In genomic region chr10:115296401-115296935, GRCm38 (mm10) we compare ENCODE assay signal across 12 mouse cellular contexts. TPM values are rescaled to one million over a fixed set of nuclear protein-coding genes. Genes with fewer than 3 reads are reported as not detected.
DNase-seq lines count a peak whose midpoint lies in the region; ATAC-seq and TF ChIP-seq lines count a peak whose summit lies in the region.
"Had no signal": no experiment of that assay in that cellular context is flagged by ENCODE, and none has a peak within 500 bp of the region (broad histone marks: within the 10 kb centered on the region; RNA-seq: fewer than 3 reads in every experiment).

No protein-coding gene starts in this region.

- no peak for ATAC-seq in heart, postnatal 0 days (ENCODE audit: insufficient read depth, low read depth)
- ATAC-seq in heart, embryonic 11.5 days (replicated peaks; ENCODE audit: insufficient number of reproducible peaks, low FRiP score, low TSS enrichment) = no peak
- ATAC-seq in midbrain, embryonic 14.5 days (ENCODE audit: low FRiP score, low TSS enrichment) = no peak
- ATAC-seq in midbrain, embryonic 13.5 days = no peak

- H3K4me1 ChIP-seq in heart, postnatal 0 days (ENCODE audit: control insufficient read depth, insufficient read depth) = no peaks in the 10 kb centered on the region
- H3K4me1 ChIP-seq in heart, embryonic 11.5 days (ENCODE audit: control insufficient read depth, insufficient read depth, low read length) = no peaks in the 10 kb centered on the region
- no peaks in the 10 kb centered on the region for H3K4me1 ChIP-seq in midbrain, embryonic 14.5 days (ENCODE audit: control insufficient read depth, insufficient read depth, low read length)
- no peaks in the 10 kb centered on the region for H3K4me1 ChIP-seq in midbrain, embryonic 13.5 days (replicated peaks)
- H3K4me1 ChIP-seq in liver, adult 2 months (ENCODE audit: control insufficient read depth, insufficient read depth, low read length) = peaks cover 12% of the 10 kb centered on the region
- H3K4me1 ChIP-seq: forebrain, embryonic 12.5 days; hindbrain, embryonic 10.5 days; lung, embryonic 15.5 days had no signal

- no peak overlapping the region for H3K9ac ChIP-seq in heart, postnatal 0 days (replicated peaks; ENCODE audit: low read depth, low read length)
- no peak overlapping the region for H3K9ac ChIP-seq in heart, embryonic 11.5 days (ENCODE audit: low read depth, low read length)
- H3K9ac ChIP-seq in midbrain, embryonic 14.5 days (replicated peaks; ENCODE audit: low read length) = no peak overlapping the region
- H3K9ac ChIP-seq in midbrain, embryonic 13.5 days (replicated peaks) = no peak overlapping the region
- H3K9ac ChIP-seq in liver, adult 2 months (ENCODE audit: low read depth, low read length) = no peak overlapping the region
- H3K9ac ChIP-seq: forebrain, embryonic 12.5 days; lung, embryonic 15.5 days had no signal

- H3K9me3 ChIP-seq in heart, postnatal 0 days (replicated peaks; ENCODE audit: control insufficient read depth, low read length) = no peaks in the 10 kb centered on the region
- no peaks in the 10 kb centered on the region for H3K9me3 ChIP-seq in heart, embryonic 11.5 days (replicated peaks; ENCODE audit: control insufficient read depth, low read length)
- no peaks in the 10 kb centered on the region for H3K9me3 ChIP-seq in midbrain, embryonic 14.5 days (ENCODE audit: control insufficient read depth, low read length)
- no peaks in the 10 kb centered on the region for H3K9me3 ChIP-seq in midbrain, embryonic 13.5 days
- H3K9me3 ChIP-seq: forebrain, embryonic 12.5 days; hindbrain, embryonic 10.5 days; lung, embryonic 15.5 days had no signal

- intact Hi-C loops in left cerebral cortex, adult 2 months (cut with DNase I) = no loop called here

- no peak for DNase-seq in heart, postnatal 0 days (ENCODE audit: low spot score)
- peak; percentile 25 for DNase-seq in midbrain, embryonic 14.5 days
- DNase-seq in liver, adult 2 months (ENCODE audit: extremely low read depth, low read depth, low spot score) = peak; percentile 54
- no peak for DNase-seq in left cerebral cortex, adult 2 months (ENCODE audit: extremely low spot score in 1 of 2, low spot score in 2 of 2)
- no peak for DNase-seq in cerebellum, postnatal 14 days
- DNase-seq: kidney, postnatal 14 days; retina, postnatal 1 day had no signal

- H3K4me2 ChIP-seq in heart, postnatal 0 days (ENCODE audit: low read depth, low read length) = no peak overlapping the region
- no peak overlapping the region for H3K4me2 ChIP-seq in heart, embryonic 11.5 days
- no peak overlapping the region for H3K4me2 ChIP-seq in midbrain, embryonic 14.5 days (ENCODE audit: low read length)
- H3K4me2 ChIP-seq in midbrain, embryonic 13.5 days (replicated peaks) = no peak overlapping the region
- H3K4me2 ChIP-seq: forebrain, embryonic 12.5 days; lung, embryonic 15.5 days had no signal

- no peak for TF ChIP-seq EP300 in heart, postnatal 0 days (IDR thresholded peaks at IDR 0.05; ENCODE audit: low read depth)

- peaks cover 4% of the 10 kb centered on the region; the same call in 1 of the 2 replicates for H3K79me2 ChIP-seq in liver, adult 2 months (ENCODE audit: control insufficient read depth, insufficient read depth, low read length)

- 71% methylated on average over 9 of the region's 9 CpGs for WGBS in heart, postnatal 0 days
- 82% methylated on average over 9 of the region's 9 CpGs for whole genome bisulfite sequencing in heart, embryonic 11.5 days (ENCODE audit: insufficient replicate concordance)
- 91% methylated on average over 9 of the region's 9 CpGs for WGBS in midbrain, embryonic 14.5 days
- WGBS in midbrain, embryonic 13.5 days = 89% methylated on average over 9 of the region's 9 CpGs
- 43% methylated on average over 9 of the region's 9 CpGs for WGBS in liver, adult 2 months

- TF ChIP-seq POLR2A in liver, adult 2 months (IDR thresholded peaks at IDR 0.05; ENCODE audit: extremely low read depth, insufficient read depth, low read length) = no peak

- peak; percentile 33 for TF ChIP-seq CTCF in heart, postnatal 0 days (IDR thresholded peaks at IDR 0.05; ENCODE audit: low read depth)
- no peak; the same call in 1 of the 2 replicates for TF ChIP-seq CTCF in liver, adult 2 months (IDR thresholded peaks at IDR 0.05; ENCODE audit: low read depth, low read length)
- no peak; the same call in 1 of the 2 replicates for TF ChIP-seq CTCF in left cerebral cortex, adult 2 months (IDR thresholded peaks at IDR 0.05)

- H3K36me3 ChIP-seq in heart, postnatal 0 days (replicated peaks; ENCODE audit: control insufficient read depth, insufficient read depth, low read length) = peaks cover 88% of the 10 kb centered on the region
- peaks cover 10% of the 10 kb centered on the region for H3K36me3 ChIP-seq in heart, embryonic 11.5 days (ENCODE audit: control insufficient read depth, insufficient read depth, low read length)
- H3K36me3 ChIP-seq in midbrain, embryonic 14.5 days (ENCODE audit: control insufficient read depth, insufficient read depth, low read length) = peaks cover 75% of the 10 kb centered on the region
- H3K36me3 ChIP-seq in midbrain, embryonic 13.5 days = peaks cover 67% of the 10 kb centered on the region
- H3K36me3 ChIP-seq in liver, adult 2 months (ENCODE audit: control insufficient read depth, insufficient read depth, low read length) = peaks cover 31% of the 10 kb centered on the region

- H3K27me3 ChIP-seq in heart, postnatal 0 days (ENCODE audit: control insufficient read depth, insufficient read depth, low read length) = no peaks in the 10 kb centered on the region
- no peaks in the 10 kb centered on the region for H3K27me3 ChIP-seq in heart, embryonic 11.5 days (ENCODE audit: control insufficient read depth, insufficient read depth, low read length)
- no peaks in the 10 kb centered on the region for H3K27me3 ChIP-seq in midbrain, embryonic 14.5 days (ENCODE audit: control insufficient read depth, insufficient read depth, low read length)
- no peaks in the 10 kb centered on the region for H3K27me3 ChIP-seq in midbrain, embryonic 13.5 days
- no peaks in the 10 kb centered on the region for H3K27me3 ChIP-seq in liver, adult 2 months (ENCODE audit: control insufficient read depth, insufficient read depth, low read length)
- H3K27me3 ChIP-seq: forebrain, embryonic 12.5 days; lung, embryonic 15.5 days had no signal

- H3K4me3 ChIP-seq in heart, postnatal 0 days (ENCODE audit: low read depth, low read length) = no peak overlapping the region
- H3K4me3 ChIP-seq in heart, embryonic 11.5 days (ENCODE audit: low read depth, low read length) = no peak overlapping the region
- H3K4me3 ChIP-seq in midbrain, embryonic 14.5 days (replicated peaks; ENCODE audit: low read depth, low read length) = no peak overlapping the region
- H3K4me3 ChIP-seq in midbrain, embryonic 13.5 days (replicated peaks) = no peak overlapping the region
- no peak overlapping the region for H3K4me3 ChIP-seq in liver, adult 2 months (ENCODE audit: insufficient read depth, low read depth, low read length)
- H3K4me3 ChIP-seq in left cerebral cortex, adult 2 months = no peak overlapping the region
- H3K4me3 ChIP-seq: forebrain, embryonic 12.5 days; hindbrain, embryonic 10.5 days; lung, embryonic 15.5 days had no signal

- no peak overlapping the region for H3K27ac ChIP-seq in heart, postnatal 0 days (ENCODE audit: low read depth)
- H3K27ac ChIP-seq in heart, embryonic 11.5 days (ENCODE audit: low read depth, low read length) = no peak overlapping the region
- no peak overlapping the region for H3K27ac ChIP-seq in midbrain, embryonic 14.5 days (replicated peaks; ENCODE audit: low read depth, low read length)
- no peak overlapping the region for H3K27ac ChIP-seq in midbrain, embryonic 13.5 days
- H3K27ac ChIP-seq in liver, adult 2 months (replicated peaks; ENCODE audit: insufficient read depth, low read depth, low read length) = peak overlapping the region; percentile 52
- H3K27ac ChIP-seq in left cerebral cortex, adult 2 months = no peak overlapping the region
- H3K27ac ChIP-seq: forebrain, embryonic 12.5 days; hindbrain, embryonic 10.5 days; lung, embryonic 15.5 days had no signal

RNA-seq across cellular contexts. Expression of gene Rab21, which starts 18.9 kb away (rescaled TPM):
- total RNA-seq in heart, postnatal 0 days (2014; rRNA removed; ENCODE audit: low replicate concordance) = 42.0 and 45.2 TPM in 2 replicates
- 7.2 and 7.7 TPM in 2 replicates for polyA plus RNA-seq in heart, postnatal 0 days (2015; fragmentation: Nextera tagmentation; extraction: Ambion mirVana)
- polyA plus RNA-seq in heart, embryonic 11.5 days (2014; fragmentation: Nextera tagmentation; extraction: Ambion mirVana) = 10.1 and 10.3 TPM in 2 replicates
- polyA plus RNA-seq in midbrain, embryonic 14.5 days (2014; fragmentation: Nextera tagmentation; extraction: Ambion mirVana) = 12.8 and 14.0 TPM in 2 replicates
- polyA plus RNA-seq in midbrain, embryonic 13.5 days (2015; fragmentation: Nextera tagmentation; extraction: Ambion mirVana) = 6.7 and 7.0 TPM in 2 replicates
- total RNA-seq in liver, adult 2 months (2014; rRNA removed) = 14.7 and 16.5 TPM in 2 replicates
- polyA plus RNA-seq in liver, adult 2 months (2012; rRNA removed) = 18.0 and 19.0 TPM in 2 replicates
- total RNA-seq in left cerebral cortex, adult 2 months (2021) = 10 to 100 TPM; 53.1 to 57.6 TPM

RNA-seq across cellular contexts. Expression of gene Tbc1d15, which starts 45.2 kb away (rescaled TPM):
- total RNA-seq in heart, postnatal 0 days (2014; rRNA removed; ENCODE audit: low replicate concordance) = 7.1 and 11.3 TPM in 2 replicates
- 27.7 and 29.7 TPM in 2 replicates for polyA plus RNA-seq in heart, postnatal 0 days (2015; fragmentation: Nextera tagmentation; extraction: Ambion mirVana)
- polyA plus RNA-seq in heart, embryonic 11.5 days (2014; fragmentation: Nextera tagmentation; extraction: Ambion mirVana) = 38.0 and 41.1 TPM in 2 replicates
- polyA plus RNA-seq in midbrain, embryonic 14.5 days (2014; fragmentation: Nextera tagmentation; extraction: Ambion mirVana) = 34.0 and 49.4 TPM in 2 replicates
- polyA plus RNA-seq in midbrain, embryonic 13.5 days (2015; fragmentation: Nextera tagmentation; extraction: Ambion mirVana) = 36.5 and 42.5 TPM in 2 replicates
- total RNA-seq in liver, adult 2 months (2014; rRNA removed) = 46.2 and 49.9 TPM in 2 replicates
- 6.7 and 7.7 TPM in 2 replicates for polyA plus RNA-seq in liver, adult 2 months (2012; rRNA removed)
- total RNA-seq in left cerebral cortex, adult 2 months (2021) = 10 to 100 TPM; 53.6 to 56.9 TPM

Comparison
In these comparisons a context has a peak if more than half of its experiments do, and no peak if none do; other contexts are left out.
1. DNase-seq: peak in midbrain, embryonic 14.5 days (single experiment) and liver, adult 2 months (single experiment); none in heart, postnatal 0 days (single experiment), left cerebral cortex, adult 2 months (0 of 2) and cerebellum, postnatal 14 days (0 of 2).